Mouse (Mus musculus): ENCODE results near the gene Rhbdl1.
"Not testable (repeated sequence)": the region's sequence is repeated elsewhere in the genome, so short reads cannot be mapped to it uniquely, and the experiment has no call there.

The Rhbdl1 gene

GRCm38 (mm10) chr17:25872676-25873075, 35.6 kb upstream of the Rhbdl1 start:
- DNase-seq (ENCODE audit: low spot score), result no peak

- DNase-seq (ENCODE audit: low spot score), result not testable (repeated sequence)
Measured at GRCm38 (mm10) chr17:25871566-25871965, 34.5 kb upstream of the Rhbdl1 start.

- no peak for DNase-seq (ENCODE audit: low spot score)
Measured at GRCm38 (mm10) chr17:25869954-25870353, 32.9 kb upstream of the Rhbdl1 start.

- DNase-seq (ENCODE audit: low spot score), result no peak
Measured at GRCm38 (mm10) chr17:25869498-25869897, 32.4 kb upstream of the Rhbdl1 start.

GRCm38 (mm10) chr17:25868601-25869191, 31.6 kb upstream of the Rhbdl1 start, which contains the start of gene Mcrip2:
Gene Mcrip2, minus strand, starts transcription at chr17:25868764.
- peak; percentile 85 for DNase-seq (ENCODE audit: low spot score)

- DNase-seq (ENCODE audit: low spot score), result peak; percentile 74
Measured at GRCm38 (mm10) chr17:25867836-25868600, 30.9 kb upstream of the Rhbdl1 start.

- no peak for DNase-seq (ENCODE audit: low spot score)
Measured at GRCm38 (mm10) chr17:25867509-25867835, 30.4 kb upstream of the Rhbdl1 start.

- DNase-seq (ENCODE audit: low spot score), result no peak
Measured at GRCm38 (mm10) chr17:25866172-25866571, 29.1 kb upstream of the Rhbdl1 start.

GRCm38 (mm10) chr17:25865288-25865687, 28.2 kb upstream of the Rhbdl1 start:
- no peak for DNase-seq (ENCODE audit: low spot score)

GRCm38 (mm10) chr17:25864311-25864710, 27.2 kb upstream of the Rhbdl1 start:
- DNase-seq (ENCODE audit: low spot score), result no peak

GRCm38 (mm10) chr17:25863681-25864080, 26.6 kb upstream of the Rhbdl1 start:
- no peak for DNase-seq (ENCODE audit: low spot score)

- no peak for DNase-seq (ENCODE audit: low spot score)
Measured at GRCm38 (mm10) chr17:25861704-25862612, 24.9 kb upstream of the Rhbdl1 start.

GRCm38 (mm10) chr17:25860832-25861703, 24.0 kb upstream of the Rhbdl1 start, which contains the start of gene Wdr90:
Gene Wdr90, minus strand, starts transcription at chr17:25861501.
- peak; percentile 88 for DNase-seq (ENCODE audit: low spot score)

GRCm38 (mm10) chr17:25860229-25860628, 23.1 kb upstream of the Rhbdl1 start:
- DNase-seq (ENCODE audit: low spot score), result no peak

- DNase-seq (ENCODE audit: low spot score), result peak; percentile 90
Measured at GRCm38 (mm10) chr17:25844396-25844901, 7.4 kb upstream of the Rhbdl1 start, which contains the start of gene Rhot2. Gene Rhot2, minus strand, starts transcription at chr17:25844851.

- DNase-seq (ENCODE audit: low spot score), result no peak
Measured at GRCm38 (mm10) chr17:25843636-25844395, 6.7 kb upstream of the Rhbdl1 start.

GRCm38 (mm10) chr17:25843122-25843521, 6.0 kb upstream of the Rhbdl1 start:
- no peak for DNase-seq (ENCODE audit: low spot score)

GRCm38 (mm10) chr17:25842509-25842908, 5.4 kb upstream of the Rhbdl1 start:
- DNase-seq (ENCODE audit: low spot score), result no peak

- no peak for DNase-seq (ENCODE audit: low spot score)
Measured at GRCm38 (mm10) chr17:25841117-25841880, 4.2 kb upstream of the Rhbdl1 start, which contains the start of gene Gm20683. Gene Gm20683, minus strand, starts transcription at chr17:25841763.

GRCm38 (mm10) chr17:25840519-25840918, 3.4 kb upstream of the Rhbdl1 start:
- DNase-seq (ENCODE audit: low spot score), result no peak
